Mouse (Mus musculus) erythroblast, embryonic 14.5 days (primary cell): Measurements from ENCODE around the gene Pde4d.

Experiments
- GATA1 ChIP-seq: IDR thresholded peaks from 2 replicates; pipeline ENCODE4 v1.6.1; 2012; ENCODE audit warnings: low read length, inconsistent platforms, mixed read lengths
- TAL1 ChIP-seq: IDR thresholded peaks from 3 replicates; pipeline ENCODE4 v1.6.1; 2012; ENCODE audit warnings: low read length, inconsistent platforms, mixed read lengths

- TF ChIP-seq GATA1 = no peak
- TF ChIP-seq TAL1 = no peak
These were observed 1196.1 kb downstream of the Pde4d start for GRCm38 (mm10) chr13:109645910-109646284.
